Mouse (Mus musculus) gastrocnemius, postnatal 14 days (tissue): ENCODE measurements around the gene Gm3417. TPM values are rescaled to one million over a fixed set of nuclear protein-coding genes. Genes with fewer than 3 reads are reported as not detected.
A peak's percentile ranks its signal among the peaks of the same experiment; 100 is the strongest.
"Not testable (repeated sequence)": the region's sequence is repeated elsewhere in the genome, so short reads cannot be mapped to it uniquely, and the experiment has no call there.

Source experiments
- DNase-seq: peaks from one replicate; pipeline ENCODE4 v3.0.0; 2021; ENCODE audit warnings: mixed read lengths
- intact Hi-C: fragments of 180-260 bp; cut with DNase I; formaldehyde crosslinking; loops from one replicate; pipeline ENCODE4 v1.15.1; 2025; ENCODE audit warnings: low total_unique reads
- long read RNA-seq, 2 experiments: library from polyadenylated mRNA; stranded (forward); transcript quantifications; one replicate each; pipeline ENCODE4 v2.0.0; 2021
- total RNA-seq, 2 experiments: library from RNA; stranded (reverse); gene quantifications; 2 replicates each; pipeline ENCODE4 v1.2.3; 2021

Gm3417 gene
- not detected for total RNA-seq
- long read RNA-seq, experiment 1 = 0 reads
- long read RNA-seq, experiment 2, partial matches to known transcripts = 0 of 1 reads
- long read RNA-seq, experiment 2, other reads (novel, unspliced or antisense) = 0 of 1 reads

GRCm38 (mm10) chr17:14978362-14979038 lies at the start of gene Gm3417, which contains the start of gene 9030025P20Rik:
Gm3417 (minus strand) TSS chr17:14978790.
9030025P20Rik (plus strand) TSS chr17:14978468.
- DNase-seq, intact Hi-C loops: not testable (repeated sequence)

- intact Hi-C loops, DNase-seq: not testable (repeated sequence)
Measured at GRCm38 (mm10) chr17:15025513-15025912, 46.9 kb upstream of the Gm3417 start.

GRCm38 (mm10) chr17:15024502-15025193 lies 46.1 kb upstream of the Gm3417 start:
- DNase-seq, intact Hi-C loops: not testable (repeated sequence)

GRCm38 (mm10) chr17:15023878-15024492 lies 45.4 kb upstream of the Gm3417 start:
- DNase-seq, intact Hi-C loops: not testable (repeated sequence)

- DNase-seq = peak; percentile 8
- intact Hi-C loops = not testable (repeated sequence)
Measured at GRCm38 (mm10) chr17:15021503-15022220, 43.1 kb upstream of the Gm3417 start.

- intact Hi-C loops, DNase-seq: not testable (repeated sequence)
Measured at GRCm38 (mm10) chr17:15009706-15010413, 31.3 kb upstream of the Gm3417 start, which contains the start of gene Gm3435. Gm3435 (plus strand) TSS chr17:15010176.

- DNase-seq, intact Hi-C loops: not testable (repeated sequence)
Measured at GRCm38 (mm10) chr17:15009088-15009487, 30.5 kb upstream of the Gm3417 start.

GRCm38 (mm10) chr17:15000047-15000446 lies 21.5 kb upstream of the Gm3417 start:
- intact Hi-C loops, DNase-seq: not testable (repeated sequence)

- intact Hi-C loops = not testable (repeated sequence)
Measured at GRCm38 (mm10) chr17:14994140-14994539, 15.6 kb upstream of the Gm3417 start.

GRCm38 (mm10) chr17:14993139-14993832 lies 14.7 kb upstream of the Gm3417 start:
- intact Hi-C loops, DNase-seq: not testable (repeated sequence)

More at GRCm38 (mm10) chr17:14994140-14994539, 15.6 kb upstream of the Gm3417 start:
- not testable (repeated sequence) for DNase-seq

- DNase-seq, intact Hi-C loops: not testable (repeated sequence)
Measured at GRCm38 (mm10) chr17:14992522-14993138, 14.0 kb upstream of the Gm3417 start.

- DNase-seq = peak; percentile 1
- intact Hi-C loops = not testable (repeated sequence)
Measured at GRCm38 (mm10) chr17:14990116-14990702, 11.6 kb upstream of the Gm3417 start.

- DNase-seq, intact Hi-C loops: not testable (repeated sequence)
Measured at GRCm38 (mm10) chr17:14977718-14978361, 750 bp downstream of the Gm3417 start.

- DNase-seq, intact Hi-C loops: not testable (repeated sequence)
Measured at GRCm38 (mm10) chr17:14968373-14968913, 10.1 kb downstream of the Gm3417 start.

GRCm38 (mm10) chr17:14961557-14962154 lies 16.9 kb downstream of the Gm3417 start:
- intact Hi-C loops, DNase-seq: not testable (repeated sequence)

- DNase-seq = peak; percentile 34
- intact Hi-C loops = not testable (repeated sequence)
Measured at GRCm38 (mm10) chr17:14960951-14961556, 17.5 kb downstream of the Gm3417 start, which contains the start of gene Phf10. Phf10 (minus strand) TSS chr17:14961273.
